9 mouse cellular contexts compared by ENCODE assay signal in the genomic region with DNA sequence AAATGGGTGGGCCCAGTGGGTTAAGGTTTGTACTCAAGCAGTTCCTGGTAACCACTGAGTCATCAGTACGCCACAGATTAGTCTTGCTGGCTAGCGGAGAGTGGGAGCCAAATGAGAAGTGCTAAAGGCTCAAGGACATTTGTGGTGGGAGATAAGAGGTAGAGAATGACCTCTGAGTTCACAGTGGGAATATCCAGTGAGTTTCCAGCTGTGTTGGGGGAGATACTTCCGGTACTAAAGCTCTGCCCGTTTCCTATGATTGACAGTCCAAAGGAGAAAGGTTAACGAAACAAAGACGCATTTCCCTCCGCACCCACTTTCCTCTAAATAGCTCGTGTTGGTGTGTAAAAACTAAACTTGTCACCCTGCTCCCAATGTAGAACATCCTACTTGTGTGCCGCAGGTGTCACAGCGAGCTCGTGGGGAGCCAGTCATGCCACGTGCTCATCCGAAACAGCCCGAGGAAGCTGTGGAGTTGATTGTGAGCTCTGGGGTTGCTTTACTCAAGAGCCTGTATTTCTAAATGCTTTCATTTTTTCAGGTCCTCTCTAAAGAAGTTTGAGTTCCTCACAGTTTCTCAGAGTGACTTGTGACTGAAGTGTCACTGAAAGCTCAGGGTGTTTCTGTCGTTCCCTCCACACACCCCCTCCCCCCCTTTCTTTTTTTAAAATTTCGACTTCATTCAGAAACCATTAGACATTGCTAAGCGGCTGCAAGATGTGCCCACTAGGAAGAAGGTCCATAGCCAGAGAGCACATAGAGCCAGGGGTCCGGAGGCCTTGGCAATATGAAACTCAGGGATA. TPM values are rescaled to one million over a fixed set of nuclear protein-coding genes. Genes with fewer than 3 reads are reported as not detected.
DNase-seq lines count a peak whose midpoint lies in the region; ATAC-seq and TF ChIP-seq lines count a peak whose summit lies in the region.
"Had no signal": no experiment of that assay in that cellular context is flagged by ENCODE, and none has a peak within 500 bp of the region (broad histone marks: within the 10 kb centered on the region; RNA-seq: fewer than 3 reads in every experiment).

No protein-coding gene starts in this region.

- H3K4me3 ChIP-seq in lung, adult 2 months (replicated peaks; ENCODE audit: extremely low read depth, low read depth, low read length): peak overlapping the region; percentile 33
- no peak overlapping the region for H3K4me3 ChIP-seq in heart, embryonic 11.5 days (ENCODE audit: low read depth, low read length)
- H3K4me3 ChIP-seq in midbrain, embryonic 13.5 days (replicated peaks): no peak overlapping the region
- H3K4me3 ChIP-seq: midbrain, embryonic 12.5 days had no signal

- peak; percentile 54; the same call in 1 of the 2 replicates for ATAC-seq in heart, embryonic 11.5 days (replicated peaks; ENCODE audit: insufficient number of reproducible peaks, low FRiP score, low TSS enrichment)
- ATAC-seq in midbrain, embryonic 13.5 days: no peak

- H3K27me3 ChIP-seq in heart, embryonic 11.5 days (ENCODE audit: control insufficient read depth, insufficient read depth, low read length): no peaks in the 10 kb centered on the region
- H3K27me3 ChIP-seq in midbrain, embryonic 13.5 days: peaks cover 10% of the 10 kb centered on the region; the same call in 1 of the 2 replicates

- no peak for TF ChIP-seq CTCF in lung, adult 2 months (IDR thresholded peaks at IDR 0.05; ENCODE audit: insufficient read depth, low read length)

- H3K9me3 ChIP-seq in heart, embryonic 11.5 days (replicated peaks; ENCODE audit: control insufficient read depth, low read length): no peaks in the 10 kb centered on the region
- H3K9me3 ChIP-seq in midbrain, embryonic 13.5 days: no peaks in the 10 kb centered on the region
- H3K9me3 ChIP-seq: midbrain, embryonic 12.5 days had no signal

- H3K4me1 ChIP-seq in lung, adult 2 months (ENCODE audit: control insufficient read depth, insufficient read depth, low read length): no peaks in the 10 kb centered on the region
- peaks cover 40% of the 10 kb centered on the region for H3K4me1 ChIP-seq in heart, embryonic 11.5 days (ENCODE audit: control insufficient read depth, insufficient read depth, low read length)
- H3K4me1 ChIP-seq in midbrain, embryonic 13.5 days (replicated peaks): peaks cover 10% of the 10 kb centered on the region

- H3K27ac ChIP-seq in heart, embryonic 11.5 days (ENCODE audit: low read depth, low read length): no peak overlapping the region
- H3K27ac ChIP-seq in midbrain, embryonic 13.5 days: no peak overlapping the region
- H3K27ac ChIP-seq: midbrain, embryonic 12.5 days had no signal

- H3K9ac ChIP-seq in heart, embryonic 11.5 days (ENCODE audit: low read depth, low read length): no peak overlapping the region; the same call in 1 of the 2 replicates
- H3K9ac ChIP-seq in midbrain, embryonic 13.5 days (replicated peaks): no peak overlapping the region
- H3K9ac ChIP-seq: midbrain, embryonic 12.5 days had no signal

- DNase-seq in lung, adult 2 months: no peak
- DNase-seq in lung, adult 18-20 months: no peak
- peak; percentile 50 for DNase-seq in NIH3T3 (ENCODE audit: low read depth)
- peak; percentile 20 for DNase-seq in lung, postnatal 36 days
- no peak for DNase-seq in frontal cortex, postnatal 25 days (ENCODE audit: low spot score in 2 of 2)
- DNase-seq in embryo, embryonic 10 days (ENCODE audit: low spot score): no peak

- no peaks in the 10 kb centered on the region for H3K36me3 ChIP-seq in heart, embryonic 11.5 days (ENCODE audit: control insufficient read depth, insufficient read depth, low read length)
- H3K36me3 ChIP-seq in midbrain, embryonic 13.5 days: no peaks in the 10 kb centered on the region
- H3K36me3 ChIP-seq: midbrain, embryonic 12.5 days had no signal

- WGBS in lung, adult 2 months: 22% methylated on average over 18 of the region's 18 CpGs
- WGBS in heart, embryonic 11.5 days (ENCODE audit: insufficient replicate concordance): 21% methylated on average over 18 of the region's 18 CpGs
- WGBS in midbrain, embryonic 13.5 days: 59% methylated on average over 18 of the region's 18 CpGs

- H3K4me2 ChIP-seq in heart, embryonic 11.5 days: peak overlapping the region; percentile 45
- no peak overlapping the region for H3K4me2 ChIP-seq in midbrain, embryonic 13.5 days (replicated peaks)
- H3K4me2 ChIP-seq: midbrain, embryonic 12.5 days had no signal

- no peak for TF ChIP-seq POLR2A in lung, adult 2 months (IDR thresholded peaks at IDR 0.05; ENCODE audit: borderline replicate concordance, extremely low read depth, low read depth, low read length)

RNA-seq across cellular contexts. Expression of a gene that starts 5.5 kb away (rescaled TPM):
- 12.3 and 15.2 TPM in 2 replicates for polyA plus RNA-seq in lung, adult 2 months (2012; rRNA removed)
- 3.0 and 3.5 TPM in 2 replicates for polyA plus RNA-seq in heart, embryonic 11.5 days (2014; fragmentation: Nextera tagmentation; extraction: Ambion mirVana)
- 0.51 and 0.85 TPM in 2 replicates for polyA plus RNA-seq in midbrain, embryonic 13.5 days (2015; fragmentation: Nextera tagmentation; extraction: Ambion mirVana)

RNA-seq across cellular contexts. Expression of a gene that starts 45.0 kb away (rescaled TPM):
- 0.10 and 0.21 TPM in 2 replicates for polyA plus RNA-seq in lung, adult 2 months (2012; rRNA removed)
- 24.1 and 24.2 TPM in 2 replicates for polyA plus RNA-seq in heart, embryonic 11.5 days (2014; fragmentation: Nextera tagmentation; extraction: Ambion mirVana)
- 109 and 116 TPM in 2 replicates for polyA plus RNA-seq in midbrain, embryonic 13.5 days (2015; fragmentation: Nextera tagmentation; extraction: Ambion mirVana)

Comparison
In these comparisons a context has a peak if more than half of its experiments do, and no peak if none do; other contexts are left out.
1. DNase-seq: peak in NIH3T3 (single experiment) and lung, postnatal 36 days (single experiment); none in lung, adult 2 months (single experiment), lung, adult 18-20 months (0 of 2), frontal cortex, postnatal 25 days (0 of 2) and embryo, embryonic 10 days (single experiment).
2. RNA of a gene that starts 45.0 kb away (polyA plus RNA-seq): 109 to 116 TPM in midbrain, embryonic 13.5 days and 24.1 to 24.2 TPM in heart, embryonic 11.5 days; 0.10 to 0.21 TPM in lung, adult 2 months; every median in the first group is over 10 times any median in the second.